Mouse (Mus musculus) forebrain, embryonic 11.5 days (tissue): ENCODE measurements around the gene Spred3. TPM values are rescaled to one million over a fixed set of nuclear protein-coding genes. Genes with fewer than 3 reads are reported as not detected.
A peak's percentile ranks its signal among the peaks of the same experiment; 100 is the strongest.

Experiments used
- ATAC-seq: fragments of 200-750 bp; cut with Nextera tagmentation; replicated peaks from 2 replicates; pipeline ENCODE4 v1.8.0; 2017; ENCODE audit warnings: moderate TSS enrichment; ENCODE audit not compliant: low FRiP score
- DNase-seq: peaks from one replicate; pipeline ENCODE4 v3.0.0-alpha.2; 2017; ENCODE audit warnings: low spot score
- H3K27ac ChIP-seq: fragments of 300-500 bp; sonication (generic); 2 replicates; pipeline ENCODE4 v1.5.1; 2014; ENCODE audit warnings: low read depth, low read length
- H3K27me3 ChIP-seq: fragments of 300-500 bp; sonication (generic); 2 replicates; pipeline ENCODE4 v1.6.1; 2014; ENCODE audit warnings: mild to moderate bottlenecking, low read length, mixed read lengths; ENCODE audit not compliant: control insufficient read depth, insufficient read depth
- H3K36me3 ChIP-seq: fragments of 300-500 bp; sonication (generic); 2 replicates; pipeline ENCODE4 v1.6.1; 2014; ENCODE audit warnings: mild to moderate bottlenecking, low read length, moderate library complexity, mixed read lengths; ENCODE audit not compliant: control insufficient read depth, insufficient read depth
- H3K4me1 ChIP-seq: fragments of 300-500 bp; sonication (generic); replicated peaks from 2 replicates; pipeline ENCODE4 v1.6.1; 2014; ENCODE audit warnings: low read length, mixed read lengths; ENCODE audit not compliant: control insufficient read depth, insufficient read depth
- H3K4me2 ChIP-seq: fragments of 300-500 bp; sonication (generic); 2 replicates; pipeline ENCODE4 v1.6.1; 2014; ENCODE audit warnings: low read depth, mild to moderate bottlenecking, low read length, moderate library complexity, mixed read lengths; ENCODE audit not compliant: severe bottlenecking
- H3K4me3 ChIP-seq: fragments of 300-500 bp; sonication (generic); 2 replicates; pipeline ENCODE4 v1.5.1; 2014; ENCODE audit warnings: low read depth, low read length
- H3K9ac ChIP-seq: fragments of 300-500 bp; sonication (generic); 2 replicates; pipeline ENCODE4 v1.6.1; 2014; ENCODE audit warnings: low read length
- H3K9me3 ChIP-seq: fragments of 300-500 bp; sonication (generic); 2 replicates; pipeline ENCODE4 v1.6.1; 2016; ENCODE audit warnings: low read length, mixed read lengths; ENCODE audit not compliant: control insufficient read depth
- WGBS: fragments of 180-500 bp; shearing (Covaris S2); extraction: QIAGEN DNeasy Blood & Tissue Kit; methylation state at CpG from one replicate; pipeline ENCODE4 v1.1.7; 2014; 5-methylcytosine and 5-hydroxymethylcytosine counted together
- polyA plus RNA-seq: library from polyadenylated mRNA; unstranded; fragments of >200 nt; fragmentation: Nextera tagmentation; extraction: Ambion mirVana; gene quantifications from 2 replicates; pipeline ENCODE4 v1.2.1, GENCODE M21; 2014

Spred3 gene
- polyA plus RNA-seq, 1 experiment from 2014 or later = 7.8 TPM

GRCm38 (mm10) chr7:29162294-29162693, 7.9 kb downstream of the Spred3 start:
- no peaks in the 10 kb centered on the region for H3K4me1 ChIP-seq
- H3K9ac ChIP-seq = no peak overlapping the region
- no peak for DNase-seq
- H3K4me2 ChIP-seq = no peak overlapping the region
- no peak overlapping the region for H3K4me3 ChIP-seq
- ATAC-seq = no peak
- no peaks in the 10 kb centered on the region for H3K9me3 ChIP-seq
- H3K36me3 ChIP-seq = no peaks in the 10 kb centered on the region
- WGBS = 82% methylated on average over 5 of the region's 5 CpGs
- no peaks in the 10 kb centered on the region; the same call in 1 of the 2 replicates for H3K27me3 ChIP-seq
- H3K27ac ChIP-seq = no peak overlapping the region

GRCm38 (mm10) chr7:29158264-29158663, 11.9 kb downstream of the Spred3 start:
- ATAC-seq (no peak), DNase-seq (no peak)
- 2% methylated on average over 5 of the region's 5 CpGs for WGBS
- H3K27me3 ChIP-seq = no peaks in the 10 kb centered on the region; the same call in 1 of the 2 replicates
- H3K36me3 ChIP-seq = no peaks in the 10 kb centered on the region; the same call in 1 of the 2 replicates
- no peak overlapping the region for H3K27ac ChIP-seq
- no peaks in the 10 kb centered on the region for H3K9me3 ChIP-seq
- H3K9ac ChIP-seq = no peak overlapping the region
- no peaks in the 10 kb centered on the region for H3K4me1 ChIP-seq
- no peak overlapping the region for H3K4me2 ChIP-seq
- H3K4me3 ChIP-seq = no peak overlapping the region

GRCm38 (mm10) chr7:29155838-29156782, 14.1 kb downstream of the Spred3 start, which contains the start of gene Fam98c:
Fam98c (minus strand) TSS chr7:29156234.
- DNase-seq (peak; percentile 92), ATAC-seq (peak; percentile 86)
- 4% methylated on average over 66 of the region's 68 CpGs for WGBS
- Histone ChIP-seq H3K27ac (peak within 1 kb of the TSS; percentile 80), H3K4me2 (peak within 1 kb of the TSS; percentile 98), H3K4me1 (no peaks in the 10 kb centered on the region), H3K36me3 (no peaks in the 10 kb centered on the region; the same call in 1 of the 2 replicates), H3K4me3 (peak within 1 kb of the TSS; percentile 73), H3K9me3 (no peaks in the 10 kb centered on the region), H3K27me3 (no peaks in the 10 kb centered on the region; the same call in 1 of the 2 replicates), H3K9ac (peak within 1 kb of the TSS; percentile 78)

GRCm38 (mm10) chr7:29155196-29155837, 14.9 kb downstream of the Spred3 start:
- no peaks in the 10 kb centered on the region for H3K9me3 ChIP-seq
- no peaks in the 10 kb centered on the region for H3K4me1 ChIP-seq
- WGBS = 6% methylated on average over 35 of the region's 37 CpGs
- no peaks in the 10 kb centered on the region; the same call in 1 of the 2 replicates for H3K36me3 ChIP-seq
- peak overlapping the region; percentile 98 for H3K4me2 ChIP-seq
- peak; percentile 91 for ATAC-seq
- DNase-seq = peak; percentile 93
- H3K4me3 ChIP-seq = peak overlapping the region; percentile 73
- H3K27me3 ChIP-seq = no peaks in the 10 kb centered on the region; the same call in 1 of the 2 replicates
- peak overlapping the region; percentile 80 for H3K27ac ChIP-seq
- H3K9ac ChIP-seq = peak overlapping the region; percentile 78

- 94% methylated on average over 14 of the region's 14 CpGs for WGBS
- Histone ChIP-seq H3K27ac (no peak overlapping the region), H3K4me3 (no peak overlapping the region), H3K27me3 (no peaks in the 10 kb centered on the region; the same call in 1 of the 2 replicates), H3K36me3 (no peaks in the 10 kb centered on the region; the same call in 1 of the 2 replicates), H3K9me3 (no peaks in the 10 kb centered on the region), H3K4me2 (no peak overlapping the region), H3K9ac (no peak overlapping the region), H3K4me1 (no peaks in the 10 kb centered on the region)
- DNase-seq (no peak), ATAC-seq (no peak)
Measured at GRCm38 (mm10) chr7:29154018-29154720, 16.0 kb downstream of the Spred3 start.

GRCm38 (mm10) chr7:29151486-29151885, 18.7 kb downstream of the Spred3 start:
- Histone ChIP-seq H3K27me3 (no peaks in the 10 kb centered on the region; the same call in 1 of the 2 replicates), H3K9me3 (no peaks in the 10 kb centered on the region), H3K9ac (no peak overlapping the region), H3K27ac (no peak overlapping the region), H3K4me3 (no peak overlapping the region), H3K36me3 (no peaks in the 10 kb centered on the region; the same call in 1 of the 2 replicates), H3K4me2 (no peak overlapping the region), H3K4me1 (no peaks in the 10 kb centered on the region)
- WGBS = 67% methylated on average over 10 of the region's 10 CpGs
- no peak for ATAC-seq
- DNase-seq = no peak

GRCm38 (mm10) chr7:29148771-29149170, 21.4 kb downstream of the Spred3 start:
- no peak overlapping the region for H3K4me2 ChIP-seq
- no peak overlapping the region for H3K27ac ChIP-seq
- DNase-seq (no peak), ATAC-seq (no peak)
- no peaks in the 10 kb centered on the region for H3K27me3 ChIP-seq
- WGBS = 92% methylated on average over 15 of the region's 15 CpGs
- no peak overlapping the region for H3K4me3 ChIP-seq
- H3K9me3 ChIP-seq = no peaks in the 10 kb centered on the region
- H3K9ac ChIP-seq = no peak overlapping the region
- H3K36me3 ChIP-seq = no peaks in the 10 kb centered on the region
- no peaks in the 10 kb centered on the region for H3K4me1 ChIP-seq
